Mouse (Mus musculus) heart, postnatal 0 days (tissue): Measurements from ENCODE around the gene Kctd10.

ENCODE experiments used
- CTCF ChIP-seq: IDR thresholded peaks from 2 replicates; pipeline ENCODE4 v1.5.1; 2016; ENCODE audit warnings: antibody characterized with exemption, control low read depth, low read depth
- EP300 ChIP-seq: IDR thresholded peaks from 2 replicates; pipeline ENCODE4 v1.6.1; 2016; ENCODE audit warnings: antibody characterized with exemption, low read depth

DNA sequence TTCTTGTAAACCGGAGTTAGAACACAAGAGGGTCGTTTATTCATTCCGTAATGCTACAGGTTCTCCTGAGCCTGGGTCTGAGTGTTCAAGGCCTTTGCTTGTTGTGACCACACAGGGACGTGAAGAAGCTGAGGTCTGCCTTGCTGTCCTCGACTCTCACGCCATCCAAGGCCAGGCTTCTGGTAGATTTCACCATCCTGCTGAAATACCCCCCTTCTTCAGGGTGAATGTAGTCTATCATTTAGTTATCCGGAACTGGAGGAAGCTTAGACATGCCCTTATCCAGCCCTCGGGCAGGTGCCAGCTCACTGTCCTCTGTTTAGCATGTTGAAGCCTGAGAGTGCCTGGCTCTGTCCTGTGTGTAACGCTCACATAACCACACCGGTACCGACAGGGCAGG lies 28.5 kb upstream of the Kctd10 start:
- TF ChIP-seq CTCF (no peak), EP300 (no peak)
